Mouse (Mus musculus) spleen, adult 18-20 months (tissue): ENCODE results near the gene Olfr702.

ENCODE experiments used
- DNase-seq, 2 experiments: peaks; one replicate each; pipeline ENCODE4 v3.0.0; 2022; ENCODE audit warnings: mixed read lengths in 2 of 2

Gene Olfr702

DNA sequence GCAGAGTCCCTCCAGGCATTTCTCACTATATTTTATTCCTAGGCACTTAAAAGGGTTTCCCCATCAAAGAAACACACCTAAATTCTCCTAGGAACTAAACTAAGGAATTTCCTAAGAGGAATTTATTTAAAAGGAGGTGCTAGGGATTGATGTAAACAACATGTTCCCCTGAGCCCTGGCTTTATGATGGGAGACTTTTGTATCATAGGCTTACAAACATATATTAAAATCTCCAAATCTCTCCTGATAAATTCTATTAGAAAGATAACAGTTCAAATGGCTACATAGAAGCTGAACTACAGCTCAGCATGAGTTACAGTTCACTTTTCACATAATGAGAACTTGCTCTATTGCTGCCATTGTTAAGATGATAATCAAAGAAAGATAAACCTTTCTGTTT lies at the start of gene Olfr702:
Gene Olfr702, minus strand, starts transcription at position 101 of the 400 bp plus-strand sequence.
- no peak for DNase-seq

DNA sequence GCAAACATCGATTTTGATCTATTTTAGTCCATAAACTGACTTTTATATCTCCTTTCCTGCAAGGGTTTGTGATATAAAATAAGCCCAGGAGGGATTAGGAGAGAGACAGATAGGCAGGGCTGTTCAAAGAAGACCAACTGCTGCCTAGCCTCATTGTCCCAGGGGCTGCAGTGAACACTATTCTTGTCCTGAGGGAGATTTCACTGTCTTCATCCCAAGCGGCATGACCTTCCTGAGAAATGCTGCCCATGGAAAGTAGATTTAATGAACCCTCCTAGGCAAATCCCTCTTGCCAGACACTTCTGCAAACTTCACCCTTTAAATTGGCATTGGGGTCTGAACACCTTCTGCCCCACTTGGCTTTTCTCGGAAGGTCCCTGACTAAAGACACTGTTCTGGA lies 43.1 kb upstream of the Olfr702 start, which contains the start of gene Olfr705:
Gene Olfr705, minus strand, starts transcription at position 101 of the 400 bp plus-strand sequence.
- DNase-seq, result no peak

GRCm38 (mm10) chr7:106862885-106863284 lies 29.2 kb upstream of the Olfr702 start, which contains the start of gene Olfr704:
TSS of gene Olfr704 (plus strand) at chr7:106863185.
- no peak for DNase-seq

GRCm38 (mm10) chr7:106843060-106843459 lies 9.4 kb upstream of the Olfr702 start, which contains the start of gene Olfr703:
TSS of gene Olfr703 (plus strand) at chr7:106843360.
- no peak for DNase-seq

GRCm38 (mm10) chr7:106818414-106818813 lies 15.3 kb downstream of the Olfr702 start:
- DNase-seq, result no peak

GRCm38 (mm10) chr7:106815775-106816174 lies 17.9 kb downstream of the Olfr702 start:
- no peak for DNase-seq

- no peak for DNase-seq
Measured at GRCm38 (mm10) chr7:106813829-106814228, 19.9 kb downstream of the Olfr702 start, which contains the start of gene Olfr701. TSS of gene Olfr701 (plus strand) at chr7:106814129.

GRCm38 (mm10) chr7:106808734-106809133 lies 25.0 kb downstream of the Olfr702 start, which contains the start of gene Olfr700:
TSS of gene Olfr700 (minus strand) at chr7:106808834.
- no peak for DNase-seq

- DNase-seq, result no peak
Measured at GRCm38 (mm10) chr7:106793098-106793497, 40.6 kb downstream of the Olfr702 start, which contains the start of gene Olfr699. TSS of gene Olfr699 (minus strand) at chr7:106793198.

DNA sequence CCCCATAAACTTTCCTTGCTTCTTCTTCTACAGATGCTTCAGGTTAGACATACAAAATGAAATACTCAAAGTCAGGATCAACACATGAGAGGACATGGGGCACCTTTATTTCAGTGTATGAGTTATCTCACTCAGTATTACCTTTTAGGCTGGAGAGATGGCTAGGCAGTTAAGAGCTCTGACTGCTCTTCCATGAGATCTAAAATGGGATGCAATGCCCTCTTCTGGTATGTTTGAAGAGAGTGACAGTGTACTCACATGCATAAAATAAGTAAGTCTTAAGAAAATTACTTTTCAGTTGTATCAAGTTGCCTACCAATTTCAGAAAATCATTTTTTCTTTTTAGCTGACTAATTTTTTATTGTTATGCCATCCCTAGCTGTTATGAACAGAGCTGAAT lies 45.4 kb downstream of the Olfr702 start:
- no peak for DNase-seq
